Mouse (Mus musculus): Measurements from ENCODE around the gene Ddx11. TPM values are rescaled to one million over a fixed set of nuclear protein-coding genes. Genes with fewer than 3 reads are reported as not detected.

Gene Ddx11
- polyA plus RNA-seq, 2 experiments, result 13.1 to 27.8 TPM

DNA sequence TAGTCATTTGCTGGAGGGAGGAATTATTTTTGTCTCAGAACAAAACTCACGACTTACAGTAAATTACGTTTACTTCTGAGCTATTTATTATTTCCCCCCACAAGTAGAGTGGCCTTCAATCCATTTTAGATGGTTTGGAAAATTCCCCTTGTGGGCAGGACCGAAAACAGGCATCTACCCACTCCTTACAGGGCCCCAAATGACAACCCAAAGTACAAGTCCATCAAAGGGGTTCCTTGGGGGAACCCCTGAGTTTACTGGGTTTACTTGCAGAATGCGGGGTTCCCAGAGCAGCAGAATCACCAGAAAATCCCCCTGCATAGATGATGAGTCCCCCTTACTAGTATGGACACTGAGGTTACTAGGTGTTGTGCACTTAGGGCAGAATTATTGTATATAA, 11.2 kb upstream of the Ddx11 start:
- WGBS, result 36% methylated on average over 4 of the region's 4 CpGs
- Histone ChIP-seq H3K4me3 (replicated peaks; ENCODE audit: low read length) (peak overlapping the region; percentile 85), H3K4me1 (ENCODE audit: control insufficient read depth, insufficient read depth, low read length) (peaks cover 10% of the 10 kb centered on the region), H3K9ac (ENCODE audit: low read depth, low read length, severe bottlenecking) (peak overlapping the region; percentile 73), H3K9me3 (ENCODE audit: control insufficient read depth, low read length) (no peaks in the 10 kb centered on the region), H3K27me3 (ENCODE audit: control insufficient read depth, insufficient read depth, low read length) (no peaks in the 10 kb centered on the region), H3K27ac (replicated peaks; ENCODE audit: low read depth, low read length) (no peak overlapping the region), H3K4me2 (replicated peaks; ENCODE audit: low read depth, low read length, severe bottlenecking) (peak overlapping the region; percentile 71), H3K36me3 (ENCODE audit: control insufficient read depth, insufficient read depth, low read length) (peaks cover 36% of the 10 kb centered on the region)
- ATAC-seq (ENCODE audit: low FRiP score, low read depth), result no peak
- no peak for TF ChIP-seq POLR2A (IDR thresholded peaks at IDR 0.05; ENCODE audit: borderline replicate concordance, extremely low read depth, insufficient read depth, insufficient read length)
- no peak for DNase-seq (ENCODE audit: low spot score)

DNA sequence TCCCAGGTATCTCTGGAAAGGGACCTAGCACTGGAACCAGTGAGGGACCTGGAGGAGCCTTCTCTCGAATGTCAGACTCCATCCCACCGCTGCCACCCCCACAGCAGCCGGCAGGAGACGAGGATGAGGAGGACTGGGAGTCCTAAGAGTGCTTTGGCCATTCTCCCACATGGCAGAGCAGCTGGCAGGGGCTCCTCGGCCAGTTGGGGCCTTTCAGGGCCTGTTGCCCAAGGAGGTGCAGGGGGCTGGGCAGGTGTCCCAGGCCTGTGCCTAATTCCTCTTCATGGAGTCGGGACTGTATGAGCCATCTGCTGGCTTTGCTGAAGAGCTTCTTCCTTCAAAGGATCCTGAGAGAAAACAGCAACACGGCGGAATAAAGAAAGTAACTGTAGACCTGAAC, 4.3 kb upstream of the Ddx11 start:
- Histone ChIP-seq H3K9ac (ENCODE audit: low read depth, low read length, severe bottlenecking) (no peak overlapping the region), H3K4me1 (ENCODE audit: control insufficient read depth, insufficient read depth, low read length) (no peaks in the 10 kb centered on the region), H3K27ac (replicated peaks; ENCODE audit: low read depth, low read length) (no peak overlapping the region), H3K9me3 (ENCODE audit: control insufficient read depth, low read length) (no peaks in the 10 kb centered on the region), H3K4me2 (replicated peaks; ENCODE audit: low read depth, low read length, severe bottlenecking) (no peak overlapping the region), H3K4me3 (replicated peaks; ENCODE audit: low read length) (no peak overlapping the region), H3K27me3 (ENCODE audit: control insufficient read depth, insufficient read depth, low read length) (no peaks in the 10 kb centered on the region), H3K36me3 (ENCODE audit: control insufficient read depth, insufficient read depth, low read length) (peaks cover 60% of the 10 kb centered on the region)
- no peak for ATAC-seq (ENCODE audit: low FRiP score, low read depth)
- 84% methylated on average over 8 of the region's 8 CpGs for WGBS
- DNase-seq (ENCODE audit: low spot score), result no peak
- no peak for TF ChIP-seq POLR2A (IDR thresholded peaks at IDR 0.05; ENCODE audit: borderline replicate concordance, extremely low read depth, insufficient read depth, insufficient read length)

- ATAC-seq (ENCODE audit: low FRiP score, low read depth) (no peak), DNase-seq (ENCODE audit: low spot score) (no peak)
- no peak for TF ChIP-seq POLR2A (IDR thresholded peaks at IDR 0.05; ENCODE audit: borderline replicate concordance, extremely low read depth, insufficient read depth, insufficient read length)
- Histone ChIP-seq H3K9me3 (ENCODE audit: control insufficient read depth, low read length) (no peaks in the 10 kb centered on the region), H3K4me2 (replicated peaks; ENCODE audit: low read depth, low read length, severe bottlenecking) (no peak overlapping the region), H3K27ac (replicated peaks; ENCODE audit: low read depth, low read length) (no peak overlapping the region), H3K27me3 (ENCODE audit: control insufficient read depth, insufficient read depth, low read length) (no peaks in the 10 kb centered on the region), H3K36me3 (ENCODE audit: control insufficient read depth, insufficient read depth, low read length) (peaks cover 43% of the 10 kb centered on the region), H3K9ac (ENCODE audit: low read depth, low read length, severe bottlenecking) (no peak overlapping the region), H3K4me1 (ENCODE audit: control insufficient read depth, insufficient read depth, low read length) (peaks cover 8% of the 10 kb centered on the region), H3K4me3 (replicated peaks; ENCODE audit: low read length) (no peak overlapping the region)
- WGBS, result 94% methylated on average over 1 of the region's 1 CpGs
Measured at GRCm38 (mm10) chr17:66120701-66121100, 2.6 kb upstream of the Ddx11 start.

GRCm38 (mm10) chr17:66123816-66124610, 693 bp downstream of the Ddx11 start:
- Histone ChIP-seq H3K27me3 (ENCODE audit: control insufficient read depth, insufficient read depth, low read length) (no peaks in the 10 kb centered on the region), H3K9me3 (ENCODE audit: control insufficient read depth, low read length) (no peaks in the 10 kb centered on the region), H3K4me1 (ENCODE audit: control insufficient read depth, insufficient read depth, low read length) (peaks cover 8% of the 10 kb centered on the region), H3K27ac (replicated peaks; ENCODE audit: low read depth, low read length) (peak overlapping the region; percentile 80), H3K36me3 (ENCODE audit: control insufficient read depth, insufficient read depth, low read length) (peaks cover 24% of the 10 kb centered on the region), H3K9ac (ENCODE audit: low read depth, low read length, severe bottlenecking) (peak overlapping the region; percentile 60), H3K4me3 (replicated peaks; ENCODE audit: low read length) (peak overlapping the region; percentile 85), H3K4me2 (replicated peaks; ENCODE audit: low read depth, low read length, severe bottlenecking) (peak overlapping the region; percentile 50)
- TF ChIP-seq POLR2A (IDR thresholded peaks at IDR 0.05; ENCODE audit: borderline replicate concordance, extremely low read depth, insufficient read depth, insufficient read length), result no peak
- 1% methylated on average over 20 of the region's 20 CpGs for WGBS
- ATAC-seq (ENCODE audit: low FRiP score, low read depth) (peak; percentile 23), DNase-seq (ENCODE audit: low spot score) (no peak)

DNA sequence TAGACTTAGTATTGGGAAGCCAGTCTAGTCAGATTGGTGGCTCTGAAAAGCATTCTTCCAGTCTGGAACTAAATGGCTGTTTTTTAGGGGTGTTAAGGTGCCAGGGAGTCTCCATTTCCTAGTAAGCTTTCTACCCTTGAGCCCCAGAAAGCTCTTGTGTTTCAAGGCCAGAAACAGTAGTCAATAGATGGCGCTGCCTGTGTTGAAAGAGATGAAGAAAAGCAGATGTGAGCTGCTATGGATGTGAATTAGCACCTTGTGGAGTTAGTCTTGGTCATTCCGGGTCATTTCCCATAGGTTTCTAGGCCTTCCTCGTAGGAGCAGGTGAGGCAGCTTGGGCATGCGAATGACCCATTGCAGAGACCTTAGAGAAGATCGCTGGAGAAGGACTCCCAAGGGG, 1.9 kb downstream of the Ddx11 start:
- Histone ChIP-seq H3K9me3 (ENCODE audit: control insufficient read depth, low read length) (no peaks in the 10 kb centered on the region), H3K4me3 (replicated peaks; ENCODE audit: low read length) (no peak overlapping the region), H3K9ac (ENCODE audit: low read depth, low read length, severe bottlenecking) (no peak overlapping the region), H3K4me1 (ENCODE audit: control insufficient read depth, insufficient read depth, low read length) (peaks cover 8% of the 10 kb centered on the region), H3K27ac (replicated peaks; ENCODE audit: low read depth, low read length) (no peak overlapping the region), H3K4me2 (replicated peaks; ENCODE audit: low read depth, low read length, severe bottlenecking) (no peak overlapping the region; the same call in 1 of the 2 replicates), H3K27me3 (ENCODE audit: control insufficient read depth, insufficient read depth, low read length) (no peaks in the 10 kb centered on the region), H3K36me3 (ENCODE audit: control insufficient read depth, insufficient read depth, low read length) (peaks cover 20% of the 10 kb centered on the region)
- DNase-seq (ENCODE audit: low spot score) (no peak), ATAC-seq (ENCODE audit: low FRiP score, low read depth) (no peak)
- 58% methylated on average over 5 of the region's 5 CpGs for WGBS
- TF ChIP-seq POLR2A (IDR thresholded peaks at IDR 0.05; ENCODE audit: borderline replicate concordance, extremely low read depth, insufficient read depth, insufficient read length), result no peak

Measured in limb, embryonic 14.5 days (tissue).